Mouse (Mus musculus): ENCODE data around the gene Nphp4.

DNA sequence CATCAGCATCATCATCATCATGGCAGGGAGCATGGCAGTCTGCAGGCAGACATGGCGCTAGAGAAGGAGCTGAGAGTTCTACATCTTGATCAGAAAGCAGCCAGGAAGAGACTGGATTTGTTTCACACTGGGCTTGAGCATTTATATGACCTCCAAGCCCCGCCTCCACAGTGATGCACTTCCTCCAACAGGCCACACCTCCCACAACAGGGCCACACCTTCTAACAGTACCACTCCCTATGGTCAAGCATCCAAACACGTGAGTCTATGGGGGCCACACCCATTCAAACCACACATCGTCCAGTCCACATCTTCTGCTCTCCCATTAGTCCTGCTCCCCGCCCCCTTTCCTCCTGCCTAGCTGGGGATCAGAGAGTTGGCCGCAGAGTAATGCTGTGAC lies 107.1 kb downstream of the Nphp4 start:
- TF ChIP-seq CTCF (IDR thresholded peaks at IDR 0.05; ENCODE audit: extremely low read depth, insufficient read depth, low read length) (no peak), POLR2A (IDR thresholded peaks at IDR 0.05; ENCODE audit: extremely low read depth, insufficient read depth, low read length) (no peak)
